Mouse (Mus musculus) MEL (cell line): ENCODE measurements around the gene Pik3c2b.

Source experiments
- CHD1 ChIP-seq: IDR thresholded peaks from 2 replicates; pipeline ENCODE4 v1.6.1; 2012; ENCODE audit warnings: low read depth, mild to moderate bottlenecking, inconsistent platforms, low read length, improper control_type of control experiment
- CHD2 ChIP-seq: IDR thresholded peaks from 2 replicates; pipeline ENCODE4 v1.6.1; 2011; ENCODE audit warnings: low read length, improper control_type of control experiment
- CTCF ChIP-seq, 3 experiments: IDR thresholded peaks in 2 of 3; conservative IDR thresholded peaks in 1 of 3; 2 replicates each; pipeline ENCODE4 v1.5.1; 2011 to 2012; ENCODE audit warnings: low read length in 3 of 3, low read depth in 2 of 3, mild to moderate bottlenecking in 2 of 3, improper control_type of control experiment in 1 of 3, inconsistent platforms in 1 of 3, mixed read lengths in 1 of 3, moderate library complexity in 1 of 3; ENCODE audit not compliant: control insufficient read depth in 1 of 3, insufficient read depth in 1 of 3, poor library complexity in 1 of 3, severe bottlenecking in 1 of 3
- ELF1 ChIP-seq: IDR thresholded peaks from 2 replicates; pipeline ENCODE4 v1.6.1; 2014; ENCODE audit warnings: low read depth, mild to moderate bottlenecking, inconsistent platforms, low read length, improper control_type of control experiment, moderate library complexity
- GABPA ChIP-seq: IDR thresholded peaks from 2 replicates; pipeline ENCODE4 v1.6.1; 2012; ENCODE audit warnings: low read depth, mild to moderate bottlenecking, inconsistent platforms, low read length, improper control_type of control experiment, moderate library complexity
- GATA1 ChIP-seq: IDR thresholded peaks from 2 replicates; pipeline ENCODE4 v1.6.1; 2011; ENCODE audit warnings: low read depth, low read length, improper control_type of control experiment
- JUND ChIP-seq: IDR thresholded peaks from 2 replicates; pipeline ENCODE4 v1.6.1; 2011; ENCODE audit warnings: low read depth, mild to moderate bottlenecking, improper control_type of control experiment, low read length
- KAT2A ChIP-seq: conservative IDR thresholded peaks from 2 replicates; pipeline ENCODE4 v1.6.1; 2012; ENCODE audit warnings: low read depth, low read length, improper control_type of control experiment, inconsistent platforms
- POLR2A ChIP-seq, 2 experiments: IDR thresholded peaks; 2 replicates each; pipeline ENCODE4 v1.6.1; 2011 to 2012; ENCODE audit warnings: low read length in 2 of 2, mild to moderate bottlenecking in 2 of 2, control low read depth in 1 of 2, improper control_type of control experiment in 1 of 2, low read depth in 1 of 2, moderate library complexity in 1 of 2; ENCODE audit not compliant: control insufficient read depth in 1 of 2, insufficient read depth in 1 of 2, poor library complexity in 1 of 2
- RCOR1 ChIP-seq: IDR thresholded peaks from 2 replicates; pipeline ENCODE4 v1.6.1; 2012; ENCODE audit warnings: low read depth, mild to moderate bottlenecking, inconsistent platforms, low read length, improper control_type of control experiment
- UBTF ChIP-seq: IDR thresholded peaks from 2 replicates; pipeline ENCODE4 v1.6.1; 2012; ENCODE audit warnings: low read depth, mild to moderate bottlenecking, inconsistent platforms, low read length, improper control_type of control experiment, moderate library complexity, borderline replicate concordance; ENCODE audit not compliant: insufficient read depth
- USF1 ChIP-seq: IDR thresholded peaks from 2 replicates; pipeline ENCODE4 v1.6.1; 2014; ENCODE audit warnings: low read depth, mild to moderate bottlenecking, inconsistent platforms, low read length, improper control_type of control experiment, moderate library complexity
- ZKSCAN1 ChIP-seq: IDR thresholded peaks from 2 replicates; pipeline ENCODE4 v1.6.1; 2012; ENCODE audit warnings: low read depth, mild to moderate bottlenecking, inconsistent platforms, low read length, improper control_type of control experiment, moderate library complexity
- ZMIZ1 ChIP-seq: IDR thresholded peaks from 2 replicates; pipeline ENCODE4 v1.6.1; 2012; ENCODE audit warnings: low read depth, mild to moderate bottlenecking, inconsistent platforms, low read length, improper control_type of control experiment, moderate library complexity

GRCm38 (mm10) chr1:133127328-133127727 is 81.9 kb downstream of the Pik3c2b start:
- TF ChIP-seq CTCF (IDR thresholded peaks at IDR 0.05 in 2 of 3, conservative IDR thresholded peaks at IDR 0.05 in 1 of 3; ENCODE audit: control insufficient read depth in 1 of 3, insufficient read depth in 1 of 3, low read depth in 2 of 3, low read length in 3 of 3, poor library complexity in 1 of 3, severe bottlenecking in 1 of 3) (no peak), JUND (no peak), POLR2A (IDR thresholded peaks at IDR 0.05; ENCODE audit: control insufficient read depth in 1 of 2, insufficient read depth in 1 of 2, low read depth in 1 of 2, low read length in 2 of 2, poor library complexity in 1 of 2) (no peak), UBTF (no peak), ZKSCAN1 (no peak), KAT2A (no peak), RCOR1 (no peak), CHD2 (no peak), ZMIZ1 (no peak), GABPA (no peak), GATA1 (no peak), CHD1 (no peak), USF1 (no peak), ELF1 (no peak)
